Mouse (Mus musculus): ENCODE data around the gene Plekhg6. TPM values are rescaled to one million over a fixed set of nuclear protein-coding genes. Genes with fewer than 3 reads are reported as not detected.

The Plekhg6 gene
- polyA plus RNA-seq, 1 experiment, result 0.45 TPM

DNA sequence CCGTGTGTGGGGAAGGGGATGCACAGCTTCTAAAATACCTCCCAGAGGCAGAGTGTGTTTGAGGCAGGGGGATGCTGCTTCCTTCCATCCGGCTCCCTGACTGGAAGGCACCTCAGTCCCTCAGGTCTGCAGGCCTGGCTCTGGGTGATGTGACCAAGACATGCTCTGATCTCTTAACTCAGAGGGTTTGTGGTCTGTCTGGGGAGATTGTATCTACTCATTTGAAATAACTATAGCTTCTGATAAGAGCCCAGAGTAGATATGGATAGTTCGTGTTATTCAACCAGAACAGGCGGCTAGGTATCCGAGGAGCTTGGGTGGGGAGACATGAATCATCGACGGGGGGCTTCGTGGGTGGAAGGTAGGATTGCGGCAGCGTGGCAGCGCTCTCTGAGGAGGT is 27.4 kb downstream of the Plekhg6 start:
- H3K4me3 ChIP-seq (replicated peaks; ENCODE audit: control insufficient read depth, low read depth, low read length), result peak overlapping the region; percentile 50
- no peak overlapping the region for H3K27ac ChIP-seq (ENCODE audit: control insufficient read depth, insufficient read depth, low read depth, low read length, poor library complexity)
- WGBS, result 24% methylated on average over 11 of the region's 11 CpGs
- no peak for TF ChIP-seq POLR2A (IDR thresholded peaks at IDR 0.05; ENCODE audit: borderline replicate concordance, control insufficient read depth, low read depth, low read length)
- no peak for TF ChIP-seq CTCF (IDR thresholded peaks at IDR 0.05; ENCODE audit: control insufficient read depth, insufficient read depth, low read length)
- peaks cover 8% of the 10 kb centered on the region for H3K4me1 ChIP-seq (ENCODE audit: control insufficient read depth, insufficient read depth, low read length)

DNA sequence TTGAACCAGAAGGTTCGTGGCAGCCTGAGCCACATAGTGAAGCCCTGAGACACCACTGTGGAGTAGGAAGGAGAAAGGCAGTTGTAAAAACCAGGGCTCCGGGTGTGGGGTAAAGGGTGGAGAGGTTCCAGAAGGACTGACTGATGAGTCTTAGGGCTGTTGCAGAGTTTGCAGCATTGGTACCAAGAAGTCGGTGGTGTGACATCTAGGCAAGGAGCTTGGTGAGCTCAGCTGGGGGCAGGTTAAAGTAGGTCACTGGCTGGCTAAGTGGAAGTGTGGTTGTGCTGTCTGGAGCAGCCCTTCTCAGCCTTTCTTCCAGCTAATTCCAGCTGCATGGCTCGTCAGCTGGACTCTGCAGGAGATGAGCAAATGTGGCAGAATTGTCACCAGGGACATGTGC is 27.8 kb downstream of the Plekhg6 start:
- no peak for TF ChIP-seq CTCF (IDR thresholded peaks at IDR 0.05; ENCODE audit: control insufficient read depth, insufficient read depth, low read length)
- no peak for TF ChIP-seq POLR2A (IDR thresholded peaks at IDR 0.05; ENCODE audit: borderline replicate concordance, control insufficient read depth, low read depth, low read length)
- peaks cover 9% of the 10 kb centered on the region for H3K4me1 ChIP-seq (ENCODE audit: control insufficient read depth, insufficient read depth, low read length)
- H3K4me3 ChIP-seq (replicated peaks; ENCODE audit: control insufficient read depth, low read depth, low read length), result peak overlapping the region; percentile 50
- 26% methylated on average over 4 of the region's 4 CpGs for WGBS
- H3K27ac ChIP-seq (ENCODE audit: control insufficient read depth, insufficient read depth, low read depth, low read length, poor library complexity), result no peak overlapping the region; the same call in 1 of the 2 replicates

DNA sequence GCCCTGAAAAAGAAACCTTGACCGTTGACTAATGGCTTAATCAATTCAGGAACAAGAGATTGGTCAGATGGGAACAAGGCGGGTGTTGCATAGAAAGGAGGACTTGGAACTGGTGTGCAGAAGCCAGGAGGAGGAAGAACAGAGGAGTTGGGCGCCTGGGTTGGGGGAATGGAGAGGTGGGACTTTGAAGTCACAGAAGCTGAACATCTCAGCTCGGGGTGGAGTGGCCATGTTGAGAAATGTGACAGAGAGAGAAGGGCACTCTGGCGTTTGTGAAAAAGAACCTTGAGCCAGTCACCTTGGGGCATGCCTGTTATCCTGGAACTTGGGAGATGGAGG is 28.6 kb downstream of the Plekhg6 start:
- Histone ChIP-seq H3K4me1 (ENCODE audit: control insufficient read depth, insufficient read depth, low read length) (peaks cover 9% of the 10 kb centered on the region), H3K4me3 (replicated peaks; ENCODE audit: control insufficient read depth, low read depth, low read length) (peak overlapping the region; percentile 28), H3K27ac (ENCODE audit: control insufficient read depth, insufficient read depth, low read depth, low read length, poor library complexity) (peak overlapping the region; percentile 72; the same call in 1 of the 2 replicates)
- 33% methylated on average over 5 of the region's 5 CpGs for whole genome bisulfite sequencing
- no peak for TF ChIP-seq CTCF (IDR thresholded peaks at IDR 0.05; ENCODE audit: control insufficient read depth, insufficient read depth, low read length)
- no peak for TF ChIP-seq POLR2A (IDR thresholded peaks at IDR 0.05; ENCODE audit: borderline replicate concordance, control insufficient read depth, low read depth, low read length)

DNA sequence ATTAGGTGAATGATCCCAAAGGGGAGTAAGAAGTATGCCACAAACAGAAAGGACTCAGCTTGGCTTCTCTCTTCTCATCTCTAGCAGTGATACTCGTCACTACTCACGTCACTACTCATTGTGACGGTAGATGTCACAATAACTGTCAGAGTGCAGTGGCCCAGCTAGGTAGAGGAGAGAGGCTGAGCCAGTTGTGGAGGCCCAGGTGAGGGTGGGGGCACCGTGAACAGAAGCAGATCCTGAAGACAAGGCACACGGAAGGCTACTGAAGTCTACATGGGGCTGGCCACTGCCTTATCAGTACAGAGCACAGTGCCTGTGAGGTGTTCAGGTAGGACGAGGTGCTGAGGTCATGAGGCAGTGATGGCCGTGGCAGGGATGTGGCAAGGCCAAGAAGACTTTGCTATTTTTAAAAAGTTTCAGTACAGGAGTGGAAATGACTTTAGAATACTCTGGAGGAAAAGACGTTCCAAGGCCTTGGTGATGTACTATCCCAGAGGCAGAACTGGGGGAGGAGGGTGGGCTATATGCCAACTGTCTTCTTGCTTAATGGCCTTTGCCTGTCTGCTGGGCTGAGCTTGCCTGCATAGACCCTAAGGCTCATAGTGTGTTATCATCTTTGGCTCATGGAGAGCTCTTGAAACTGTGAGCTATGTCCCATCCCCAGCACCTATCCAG is 29.1 kb downstream of the Plekhg6 start:
- TF ChIP-seq CTCF (IDR thresholded peaks at IDR 0.05; ENCODE audit: control insufficient read depth, insufficient read depth, low read length) (no peak), POLR2A (IDR thresholded peaks at IDR 0.05; ENCODE audit: borderline replicate concordance, control insufficient read depth, low read depth, low read length) (no peak)
- Histone ChIP-seq H3K27ac (ENCODE audit: control insufficient read depth, insufficient read depth, low read depth, low read length, poor library complexity) (peak overlapping the region; percentile 72), H3K4me1 (ENCODE audit: control insufficient read depth, insufficient read depth, low read length) (peaks cover 9% of the 10 kb centered on the region), H3K4me3 (replicated peaks; ENCODE audit: control insufficient read depth, low read depth, low read length) (peak overlapping the region; percentile 93)
- WGBS, result 19% methylated on average over 8 of the region's 8 CpGs

DNA sequence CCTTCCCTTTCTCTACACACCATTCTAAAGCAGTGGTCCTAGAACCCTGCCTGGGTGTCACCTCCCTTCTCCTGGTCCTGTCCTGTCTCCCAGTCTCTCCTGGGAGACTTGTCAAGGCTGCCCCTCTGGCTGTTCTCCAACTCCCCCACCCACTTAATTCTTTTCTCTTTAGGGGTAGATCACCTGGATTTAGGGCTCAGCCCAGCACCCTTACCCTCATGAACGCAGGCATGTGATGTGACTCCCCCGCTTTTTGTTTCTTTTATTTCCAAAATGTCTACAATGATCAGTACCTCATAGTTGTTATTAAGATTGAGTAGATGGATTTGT is 29.6 kb downstream of the Plekhg6 start:
- TF ChIP-seq CTCF (IDR thresholded peaks at IDR 0.05; ENCODE audit: control insufficient read depth, insufficient read depth, low read length) (no peak), POLR2A (IDR thresholded peaks at IDR 0.05; ENCODE audit: borderline replicate concordance, control insufficient read depth, low read depth, low read length) (no peak)
- H3K27ac ChIP-seq (ENCODE audit: control insufficient read depth, insufficient read depth, low read depth, low read length, poor library complexity), result peak overlapping the region; percentile 95
- WGBS, result 54% methylated on average over 2 of the region's 2 CpGs
- peaks cover 9% of the 10 kb centered on the region for H3K4me1 ChIP-seq (ENCODE audit: control insufficient read depth, insufficient read depth, low read length)
- peak overlapping the region; percentile 93 for H3K4me3 ChIP-seq (replicated peaks; ENCODE audit: control insufficient read depth, low read depth, low read length)

DNA sequence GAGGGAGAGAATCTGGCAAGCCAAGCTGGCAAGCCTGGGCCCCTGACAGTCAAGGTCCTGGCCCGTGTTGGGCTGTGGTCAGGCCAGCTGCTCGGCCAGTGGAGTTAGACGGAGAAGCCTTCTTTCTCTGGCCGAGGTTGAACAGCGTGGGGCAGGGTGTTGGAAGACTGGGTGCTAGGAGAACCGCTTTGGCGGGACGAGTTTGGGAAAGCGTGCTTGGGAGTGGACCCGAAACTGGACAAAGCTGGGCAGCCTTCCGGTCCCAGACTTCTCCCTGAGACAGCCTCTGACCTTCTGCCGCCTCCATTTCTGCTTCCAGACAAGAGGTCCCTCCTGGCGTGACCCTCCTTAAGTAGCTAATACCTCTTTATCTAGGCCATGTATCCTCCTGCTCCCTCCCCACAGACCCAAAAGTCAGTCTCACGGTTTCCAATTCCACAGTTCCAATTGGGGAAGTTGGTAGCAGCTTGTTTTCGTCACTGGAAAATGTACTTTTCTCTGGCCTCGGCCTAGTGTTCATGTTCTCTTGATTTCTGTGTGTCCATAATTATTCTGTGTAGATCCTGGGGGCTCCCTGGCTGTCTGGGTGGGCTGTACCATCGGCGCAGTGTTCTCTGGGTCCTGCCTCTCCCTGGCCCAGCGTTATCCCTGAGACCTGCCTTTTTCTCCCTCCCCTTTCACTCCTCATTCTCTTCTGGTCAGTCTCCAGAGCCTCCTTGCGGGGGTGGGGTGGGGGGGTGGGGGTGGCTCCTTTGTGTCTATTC is 30.2 kb downstream of the Plekhg6 start:
- H3K4me3 ChIP-seq (replicated peaks; ENCODE audit: control insufficient read depth, low read depth, low read length), result peak overlapping the region; percentile 93
- TF ChIP-seq CTCF (IDR thresholded peaks at IDR 0.05; ENCODE audit: control insufficient read depth, insufficient read depth, low read length) (no peak), POLR2A (IDR thresholded peaks at IDR 0.05; ENCODE audit: borderline replicate concordance, control insufficient read depth, low read depth, low read length) (no peak)
- peak overlapping the region; percentile 95 for H3K27ac ChIP-seq (ENCODE audit: control insufficient read depth, insufficient read depth, low read depth, low read length, poor library complexity)
- H3K4me1 ChIP-seq (ENCODE audit: control insufficient read depth, insufficient read depth, low read length), result peaks cover 9% of the 10 kb centered on the region
- WGBS, result 3% methylated on average over 20 of the region's 20 CpGs

DNA sequence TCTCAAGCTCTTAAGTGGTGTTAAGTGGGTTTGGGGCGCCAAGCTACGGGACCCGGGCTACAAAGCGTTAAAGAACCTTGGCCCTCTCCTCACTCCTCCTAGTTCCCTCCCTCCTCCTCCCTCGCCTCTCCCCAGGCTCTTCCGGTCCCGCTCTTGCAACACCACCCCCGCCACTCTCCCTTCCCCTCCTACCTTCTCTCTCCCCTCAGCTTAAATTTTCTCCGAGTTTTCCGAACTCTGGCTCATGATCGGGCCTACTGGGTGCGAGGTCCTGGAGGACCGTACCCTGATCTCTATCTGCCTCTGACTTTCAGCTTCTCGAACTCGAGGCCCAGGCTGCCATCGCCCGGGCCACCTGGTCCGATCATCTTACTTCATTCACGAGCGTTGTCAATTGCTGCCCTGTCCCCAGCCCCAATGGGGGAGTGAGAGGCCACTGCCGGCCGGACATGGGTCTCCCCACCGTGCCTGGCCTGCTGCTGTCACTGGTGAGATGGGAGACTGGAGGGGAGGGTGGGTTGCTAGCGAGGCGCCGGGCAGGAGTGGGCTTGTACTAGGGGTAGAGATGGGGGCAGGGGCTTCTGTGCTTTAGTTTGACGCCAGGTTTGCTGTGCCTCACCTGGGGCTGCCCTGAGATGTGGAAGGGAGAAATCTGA is 30.9 kb downstream of the Plekhg6 start:
- peak overlapping the region; percentile 95 for H3K27ac ChIP-seq (ENCODE audit: control insufficient read depth, insufficient read depth, low read depth, low read length, poor library complexity)
- under 1% methylated on average over 27 of the region's 27 CpGs for WGBS
- TF ChIP-seq CTCF (IDR thresholded peaks at IDR 0.05; ENCODE audit: control insufficient read depth, insufficient read depth, low read length) (no peak), POLR2A (IDR thresholded peaks at IDR 0.05; ENCODE audit: borderline replicate concordance, control insufficient read depth, low read depth, low read length) (peak; percentile 29; the same call in 1 of the 2 replicates)
- peaks cover 9% of the 10 kb centered on the region for H3K4me1 ChIP-seq (ENCODE audit: control insufficient read depth, insufficient read depth, low read length)
- H3K4me3 ChIP-seq (replicated peaks; ENCODE audit: control insufficient read depth, low read depth, low read length), result peak overlapping the region; percentile 93

Data from bone marrow, adult 2 months (tissue).